Mouse (Mus musculus) T-cell, adult 2 months (primary cell): ENCODE results near the gene Auts2.

Experiments used
- DNase-seq: peaks from one replicate; pipeline ENCODE4 v3.0.0; 2022; ENCODE audit warnings: low spot score

The Auts2 gene

GRCm38 (mm10) chr5:132498896-132499295 is 44.2 kb downstream of the Auts2 start:
- DNase-seq: no peak

GRCm38 (mm10) chr5:132498045-132498444 is 45.1 kb downstream of the Auts2 start:
- no peak for DNase-seq

DNA sequence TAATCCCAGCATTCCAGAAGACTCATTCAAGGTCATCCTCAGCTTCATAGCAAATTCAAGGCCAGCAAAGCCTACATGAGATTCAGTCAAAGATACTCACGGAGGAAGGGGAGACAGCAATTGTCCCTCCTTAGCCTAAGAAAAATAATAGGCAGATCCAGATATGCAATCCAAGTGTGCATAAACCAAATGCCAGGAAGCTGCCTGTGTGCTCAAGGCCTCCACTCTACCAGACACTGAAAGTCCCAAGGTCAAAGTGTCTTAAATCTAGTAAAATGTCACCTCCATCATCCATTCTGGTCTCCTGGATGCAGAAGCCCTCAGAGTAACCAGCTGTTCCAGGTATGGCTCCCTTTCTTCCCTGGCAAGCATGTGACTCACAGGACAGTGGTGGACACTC is 50.4 kb downstream of the Auts2 start:
- DNase-seq: no peak

DNA sequence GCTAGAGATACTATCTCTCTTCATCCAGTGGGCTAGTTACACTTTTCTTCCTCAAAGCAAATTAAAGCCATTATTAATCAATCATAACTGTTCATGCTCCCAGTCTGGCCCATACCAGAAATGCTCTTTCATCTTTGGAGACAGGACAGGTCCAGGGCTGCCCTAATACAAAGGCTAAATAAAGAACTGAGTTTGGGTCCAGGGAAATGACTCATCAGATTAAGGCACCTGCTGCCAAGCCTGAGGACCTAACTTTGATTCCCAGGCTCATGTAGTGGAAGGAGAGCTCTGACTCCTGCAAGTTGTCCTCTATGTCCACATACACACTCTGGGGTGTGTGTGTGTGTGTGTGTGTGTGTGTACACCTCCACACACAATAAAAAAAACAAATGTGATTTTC is 51.1 kb downstream of the Auts2 start:
- no peak for DNase-seq

- DNase-seq: no peak
These were observed 51.6 kb downstream of the Auts2 start for GRCm38 (mm10) chr5:132491508-132491907.

- no peak for DNase-seq
These were observed 52.8 kb downstream of the Auts2 start for GRCm38 (mm10) chr5:132490326-132490725.

- no peak for DNase-seq
These were observed 53.3 kb downstream of the Auts2 start for GRCm38 (mm10) chr5:132489736-132490313.

GRCm38 (mm10) chr5:132486831-132487230 is 56.3 kb downstream of the Auts2 start:
- DNase-seq: peak; percentile 40

DNA sequence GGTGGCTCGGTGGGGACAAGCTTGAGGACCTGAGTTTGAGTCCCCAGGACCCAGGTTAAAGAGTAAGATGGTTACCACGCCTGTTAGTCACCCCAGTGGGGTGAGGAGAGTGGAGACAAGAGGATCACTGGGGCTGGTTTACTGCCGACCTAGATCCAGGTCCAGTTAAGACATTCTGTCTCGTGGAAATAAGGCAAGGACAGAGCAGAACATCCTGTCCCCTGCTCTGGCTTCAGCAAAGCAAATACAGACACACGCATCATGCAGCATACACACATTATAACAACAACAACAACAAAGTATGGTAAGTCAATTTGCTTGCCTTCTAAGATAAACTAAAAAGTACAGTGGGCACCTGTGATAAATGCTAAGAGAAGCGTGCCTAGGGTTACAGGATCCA is 57.1 kb downstream of the Auts2 start:
- no peak for DNase-seq

DNA sequence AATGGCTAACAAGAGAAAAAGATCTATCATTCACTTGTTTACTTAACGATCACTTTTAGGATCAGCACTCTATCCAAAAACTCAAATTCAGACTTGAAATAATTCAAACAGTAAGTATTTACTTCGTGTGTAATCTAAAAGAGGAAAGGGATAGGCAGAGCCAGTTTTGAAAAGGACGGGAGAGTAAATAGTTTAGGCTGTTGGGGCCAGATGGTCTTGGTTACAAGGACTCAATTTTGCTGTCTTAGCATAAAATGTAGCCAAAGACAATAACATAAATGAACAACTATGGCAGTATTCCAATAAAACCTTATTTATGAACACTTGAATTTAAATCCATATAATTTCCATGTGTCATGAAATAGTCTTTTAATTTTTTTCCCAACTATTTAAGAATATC is 57.7 kb downstream of the Auts2 start:
- DNase-seq: no peak

GRCm38 (mm10) chr5:132481476-132481875 is 61.7 kb downstream of the Auts2 start:
- DNase-seq: no peak

DNA sequence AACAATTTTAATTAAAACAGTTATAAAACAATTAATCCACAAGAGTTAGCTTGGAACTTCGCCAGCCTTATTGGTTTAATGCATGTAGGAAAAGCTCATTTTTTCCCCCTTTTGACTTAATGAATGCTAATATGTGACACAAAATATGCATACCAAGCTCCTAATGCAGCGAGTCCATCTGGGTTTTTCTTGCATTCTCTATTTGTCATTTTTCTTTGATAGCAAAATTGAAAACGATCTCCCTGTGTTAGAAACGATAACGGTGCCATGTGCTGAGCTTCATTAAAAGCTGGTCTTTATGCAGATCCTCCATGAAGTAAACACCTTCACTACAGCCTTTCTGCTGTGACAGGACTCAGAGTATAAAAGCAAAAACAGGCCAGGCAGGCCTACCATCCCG is 62.7 kb downstream of the Auts2 start:
- no peak for DNase-seq

GRCm38 (mm10) chr5:132479227-132479857 is 63.8 kb downstream of the Auts2 start:
- DNase-seq: no peak

DNA sequence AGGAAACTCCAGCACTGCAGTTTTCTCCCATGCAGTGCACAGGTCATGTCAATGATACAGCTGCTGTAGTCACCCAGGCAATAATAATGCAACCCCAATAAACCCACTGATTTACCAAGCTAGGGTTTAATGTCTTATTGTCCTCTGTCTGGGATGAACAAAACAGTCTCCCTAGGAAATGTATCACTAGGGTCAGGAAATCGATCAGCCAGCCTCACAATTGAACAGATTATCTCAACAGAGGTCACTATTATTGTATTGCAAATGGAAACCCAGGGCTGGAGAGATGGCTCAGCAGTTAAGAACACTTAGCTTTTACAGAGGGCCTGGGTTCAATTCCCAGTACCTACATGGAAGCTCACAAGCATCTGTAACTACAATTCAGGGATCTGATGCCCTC is 65.6 kb downstream of the Auts2 start:
- no peak for DNase-seq

DNA sequence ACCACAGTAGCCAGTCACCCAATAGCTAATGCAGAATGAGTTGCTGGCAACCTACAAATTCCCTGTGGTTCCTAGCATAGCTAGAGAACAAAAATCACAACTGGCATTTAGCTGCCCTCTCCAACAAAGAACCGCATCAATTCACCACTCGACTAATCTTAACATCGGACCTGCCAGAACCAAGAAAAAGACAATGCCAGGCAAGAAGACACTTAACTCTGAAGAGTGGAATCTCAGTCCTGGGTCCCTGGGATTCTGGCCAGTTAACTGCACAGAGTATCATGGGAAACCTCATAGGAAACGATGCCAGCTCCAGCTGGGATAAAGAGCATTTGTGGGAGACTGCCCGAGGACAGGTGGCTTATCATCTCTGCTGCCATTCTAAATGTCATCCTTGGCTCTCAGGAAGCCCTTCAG is 70.2 kb downstream of the Auts2 start:
- DNase-seq: no peak

GRCm38 (mm10) chr5:132472184-132472829 is 70.8 kb downstream of the Auts2 start:
- no peak for DNase-seq

DNA sequence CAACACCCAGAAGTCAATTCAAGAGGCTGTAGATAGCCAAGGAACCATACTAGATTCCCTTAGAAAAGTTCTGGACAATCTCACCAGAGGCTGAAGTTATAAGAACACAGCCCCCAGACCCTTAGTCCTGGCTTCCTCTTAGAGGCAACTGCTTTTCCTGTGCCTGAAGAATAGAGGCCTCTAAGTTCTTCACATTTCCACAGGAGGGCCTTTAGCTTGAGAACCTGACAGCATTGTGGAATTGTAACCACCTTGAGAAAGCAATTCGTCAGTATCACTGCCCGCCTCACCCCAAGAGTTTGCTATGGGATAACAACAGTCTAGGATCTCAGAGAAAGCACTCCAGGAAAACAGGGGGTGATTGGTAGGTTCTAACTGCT is 75.8 kb downstream of the Auts2 start:
- no peak for DNase-seq

DNA sequence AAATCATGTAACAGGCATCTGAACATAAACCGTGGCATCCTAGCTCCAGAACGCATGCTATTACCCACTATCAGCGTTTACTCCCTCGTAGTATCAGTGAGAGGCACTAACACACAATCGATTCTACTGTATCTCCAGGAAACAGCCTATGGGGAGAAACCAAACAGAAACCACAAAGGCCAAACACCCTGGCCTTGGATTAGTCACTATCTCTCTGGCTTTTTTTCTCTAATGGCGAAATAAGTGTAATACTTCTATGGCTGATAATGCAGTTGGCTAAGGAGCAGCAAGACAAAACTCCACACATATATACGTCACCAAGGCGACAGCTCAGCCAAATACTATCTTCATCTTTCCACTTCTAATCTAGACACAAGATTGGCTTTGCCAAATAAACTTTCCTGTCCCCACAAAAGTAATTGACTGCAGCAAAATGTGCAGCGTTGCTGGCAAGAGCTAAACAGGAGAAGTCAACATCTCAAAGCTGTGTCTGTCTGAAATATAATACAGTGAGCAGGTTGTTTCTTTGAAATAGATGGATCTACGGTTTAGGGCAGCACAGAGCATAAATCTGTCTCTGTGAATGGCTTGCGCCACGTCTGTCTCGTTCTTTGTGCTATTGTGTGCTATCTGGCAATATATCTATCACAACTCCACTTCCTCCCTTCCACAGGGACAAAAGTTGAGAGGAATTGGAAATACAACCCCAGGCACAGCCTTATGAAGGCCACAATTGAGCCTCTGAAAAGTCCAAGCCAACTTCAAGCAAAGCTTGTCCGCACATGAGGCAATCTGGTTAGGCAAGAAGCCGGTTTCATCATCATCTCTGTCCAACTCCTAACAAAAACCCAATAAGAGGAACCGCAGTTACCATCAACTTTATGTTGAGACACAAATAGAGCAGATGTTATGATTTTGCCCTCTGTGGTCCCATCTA is 76.4 kb downstream of the Auts2 start:
- no peak for DNase-seq

- DNase-seq: no peak
These were observed 80.6 kb downstream of the Auts2 start for GRCm38 (mm10) chr5:132462560-132462959.

- no peak for DNase-seq
These were observed 84.6 kb downstream of the Auts2 start for GRCm38 (mm10) chr5:132458498-132458897.

DNA sequence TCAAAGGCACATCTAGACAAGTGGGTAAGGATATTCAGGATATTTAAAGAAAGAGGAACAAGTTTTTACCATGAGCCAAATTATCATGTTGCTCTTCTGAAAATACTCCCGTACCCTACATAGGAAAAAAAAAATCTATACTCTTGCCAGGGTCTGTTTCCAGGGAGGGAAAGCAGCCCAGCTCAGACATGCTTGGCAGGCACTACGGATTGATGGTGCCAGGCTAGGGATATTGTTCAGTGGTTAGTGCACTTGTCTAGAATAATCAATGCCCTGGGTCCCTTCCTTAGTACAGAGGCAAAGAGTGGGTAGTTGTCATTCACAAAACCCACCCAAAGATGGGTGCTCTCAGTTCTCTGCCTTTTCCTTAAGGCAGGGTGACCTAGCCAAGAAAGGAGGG is 90.8 kb downstream of the Auts2 start:
- DNase-seq: no peak

- DNase-seq: no peak
These were observed 93.1 kb downstream of the Auts2 start for GRCm38 (mm10) chr5:132450071-132450470.
